Mouse (Mus musculus): ENCODE measurements at regions not wholly inside any gene's neighbourhood (a gene's known extent, or its start where the extent isn't known, plus 50 kb on each side); places are given as distances from the start of the nearest gene placed in this dataset.
A peak's percentile ranks its signal among the peaks of the same experiment; 100 is the strongest.

DNA sequence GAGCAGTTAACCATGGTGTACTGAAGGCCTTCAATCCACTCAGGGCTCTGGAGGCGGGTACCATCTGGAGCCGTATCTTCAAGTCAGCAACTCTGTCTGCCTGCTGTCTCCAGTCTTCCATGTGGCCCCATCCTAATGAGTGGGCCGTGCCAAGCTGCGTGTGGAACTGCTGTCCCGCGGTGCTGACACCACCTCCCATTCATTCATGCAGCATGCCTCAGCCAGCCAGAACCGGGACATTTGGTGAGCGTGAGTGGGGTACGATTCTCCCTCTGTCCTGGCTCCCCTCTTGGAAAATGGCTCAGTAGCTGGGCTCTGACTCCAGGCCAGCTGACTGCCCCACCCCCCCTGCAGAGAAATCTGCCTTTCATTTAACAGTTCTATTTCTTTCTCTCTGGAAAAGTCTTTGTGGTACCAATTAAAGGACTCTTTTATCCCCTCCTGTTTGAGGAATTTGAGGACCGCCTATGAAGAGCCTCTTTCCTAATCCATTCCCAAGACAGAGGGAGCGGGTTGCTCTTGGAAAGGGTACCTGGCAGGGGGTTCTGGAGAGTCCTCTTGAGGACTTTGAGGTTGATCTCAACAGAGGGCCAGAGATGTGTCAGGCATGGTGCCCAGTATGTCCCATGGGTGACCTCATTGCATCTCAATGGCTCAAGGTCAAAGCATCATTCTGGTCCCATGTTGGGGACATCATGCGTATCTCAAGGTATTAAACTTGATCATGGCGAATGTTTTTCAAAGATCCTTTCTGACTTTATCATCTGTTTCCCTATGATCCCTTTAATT, 55.5 kb upstream of the Brd7 start:
- peak; percentile 54 to 86 for DNase-seq (ENCODE audit: low spot score in 2 of 2)
- intact Hi-C loops (cut with DNase I) = loop anchor here (5.0 kb wide), 1 partner anchor 160 kb away; no protein-coding TSS in a partner anchor

DNA sequence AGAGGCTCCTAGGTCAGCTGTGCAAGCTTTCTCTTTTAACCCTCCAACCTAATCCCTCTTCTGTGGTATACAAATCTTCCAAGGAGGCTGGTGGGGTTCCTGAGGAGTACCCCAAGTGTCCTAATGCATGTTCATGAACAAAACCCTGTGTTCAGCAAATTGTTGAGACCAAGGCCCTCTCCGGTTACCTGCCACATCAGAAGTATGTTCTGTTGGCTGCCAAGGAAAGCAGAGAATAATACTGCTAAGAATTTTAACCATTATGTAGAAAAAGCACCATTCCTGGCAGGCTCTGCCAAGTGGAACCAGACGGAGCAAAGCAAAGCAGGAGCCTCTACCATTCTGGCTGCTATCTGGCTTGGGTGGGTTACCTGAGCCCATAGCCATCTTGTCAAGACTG, 61.3 kb upstream of the Brd7 start:
- intact Hi-C loops (cut with DNase I) = no loop called here
- no peak for DNase-seq (ENCODE audit: low spot score in 2 of 2)

DNA sequence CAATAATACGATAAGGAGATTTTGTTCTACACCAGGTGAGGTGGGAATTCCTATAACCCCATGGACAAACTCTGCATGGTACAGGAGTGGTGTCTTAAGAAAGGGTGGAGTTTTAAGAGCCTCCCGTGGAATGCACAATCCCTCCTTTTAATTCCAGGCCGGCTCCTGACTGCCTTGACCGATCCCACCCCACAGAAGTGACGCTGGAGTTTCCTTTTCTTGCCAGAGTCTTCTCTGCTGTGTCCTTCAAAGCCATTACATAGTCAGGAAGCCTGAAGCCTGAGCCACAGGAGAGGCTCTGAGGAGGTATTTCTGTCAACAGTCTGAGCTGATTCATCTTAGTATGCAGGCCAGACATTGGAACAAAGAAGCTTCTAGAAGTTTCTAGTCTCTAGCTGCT, 66.6 kb upstream of the Brd7 start:
- DNase-seq (ENCODE audit: low spot score in 2 of 2) = no peak
- intact Hi-C loops (cut with DNase I) = no loop called here

DNA sequence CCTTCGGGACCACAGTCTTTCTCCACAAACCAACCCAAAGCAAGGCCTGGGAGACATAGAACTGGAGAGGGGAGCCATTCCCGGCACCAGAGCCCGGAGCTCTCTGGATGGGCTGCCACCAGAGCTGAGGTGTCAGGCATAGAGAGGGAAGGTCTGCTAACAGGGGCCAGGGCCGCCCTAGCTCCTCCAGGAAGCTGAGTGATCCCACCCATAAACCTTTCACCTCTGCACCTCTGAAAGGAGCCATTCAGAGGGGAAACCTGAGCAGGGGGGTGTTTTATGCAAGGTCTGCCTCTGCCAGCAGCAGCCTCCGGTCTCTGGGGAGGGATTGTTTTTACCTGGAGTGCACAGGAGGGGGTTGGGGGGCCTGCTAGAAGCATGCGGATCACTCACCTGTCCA, 69.4 kb upstream of the Brd7 start:
- no peak for DNase-seq (ENCODE audit: low spot score in 2 of 2)
- intact Hi-C loops (cut with DNase I) = no loop called here

DNA sequence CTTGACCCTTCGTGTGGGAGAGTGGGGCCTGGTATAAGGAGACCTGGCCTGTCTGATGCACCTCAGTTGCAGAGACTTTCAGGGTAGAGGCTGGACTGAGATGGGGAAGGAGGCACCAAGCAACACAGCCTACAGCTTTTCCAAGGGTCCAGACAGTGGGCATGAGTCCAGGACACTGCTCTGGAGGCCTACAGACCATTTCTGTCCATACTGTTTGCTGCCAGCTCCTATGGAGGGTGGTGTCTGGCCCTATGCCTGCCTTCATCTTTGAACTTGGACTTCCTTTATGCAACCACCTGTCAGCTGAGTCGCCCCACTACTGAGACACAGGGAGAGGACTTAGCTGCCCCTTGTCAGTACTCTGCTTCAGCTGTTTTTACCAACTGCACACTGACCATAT, 73.7 kb upstream of the Brd7 start:
- intact Hi-C loops (cut with DNase I) = no loop called here

DNA sequence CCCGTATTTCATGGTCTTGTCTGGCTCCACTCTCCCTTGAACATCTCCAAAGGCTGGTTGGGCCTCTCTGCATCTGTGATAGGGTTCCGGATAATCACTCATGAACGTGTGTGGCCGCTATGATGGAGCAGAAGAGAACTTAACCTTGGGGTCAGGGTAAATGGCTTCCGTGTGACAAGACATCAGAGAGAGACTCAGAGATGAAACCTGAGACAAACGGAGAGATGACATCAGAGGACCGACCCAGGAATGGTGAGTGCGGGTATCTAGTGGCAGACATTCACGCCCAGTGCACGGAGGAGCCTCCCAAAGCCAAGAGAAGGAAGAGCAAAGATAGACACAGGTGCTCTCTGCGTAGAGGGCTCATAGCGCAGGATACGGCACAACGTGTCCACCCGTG, 78.2 kb upstream of the Brd7 start:
- DNase-seq (ENCODE audit: low spot score in 2 of 2) = no peak

More for the DNA sequence above, 73.7 kb upstream of the Brd7 start:
- no peak for DNase-seq (ENCODE audit: low spot score in 2 of 2)

DNA sequence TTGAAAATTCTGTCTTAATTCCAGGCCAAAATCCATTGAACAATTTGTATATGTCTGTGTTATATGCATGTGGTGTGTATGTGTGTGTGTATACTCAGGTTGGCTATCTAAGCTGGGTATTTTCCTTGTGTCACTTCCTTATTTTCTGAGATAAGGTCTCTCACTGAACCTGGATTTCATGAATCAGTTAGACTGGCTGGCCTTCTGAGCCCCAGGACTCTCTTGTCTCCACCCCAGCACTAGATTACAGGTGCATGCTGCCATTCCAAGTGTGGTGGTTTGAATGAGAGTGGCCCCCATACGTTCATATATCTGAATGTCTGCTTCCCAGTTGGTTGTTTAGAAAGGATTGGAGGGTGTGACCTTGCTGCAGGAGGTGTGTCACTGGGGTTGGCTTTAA, 77.8 kb upstream of the Nkd1 start:
- DNase-seq (ENCODE audit: low spot score in 2 of 2) = no peak
- intact Hi-C loops (cut with DNase I) = no loop called here

More for the DNA sequence above, 78.2 kb upstream of the Brd7 start:
- intact Hi-C loops (cut with DNase I) = no loop called here

DNA sequence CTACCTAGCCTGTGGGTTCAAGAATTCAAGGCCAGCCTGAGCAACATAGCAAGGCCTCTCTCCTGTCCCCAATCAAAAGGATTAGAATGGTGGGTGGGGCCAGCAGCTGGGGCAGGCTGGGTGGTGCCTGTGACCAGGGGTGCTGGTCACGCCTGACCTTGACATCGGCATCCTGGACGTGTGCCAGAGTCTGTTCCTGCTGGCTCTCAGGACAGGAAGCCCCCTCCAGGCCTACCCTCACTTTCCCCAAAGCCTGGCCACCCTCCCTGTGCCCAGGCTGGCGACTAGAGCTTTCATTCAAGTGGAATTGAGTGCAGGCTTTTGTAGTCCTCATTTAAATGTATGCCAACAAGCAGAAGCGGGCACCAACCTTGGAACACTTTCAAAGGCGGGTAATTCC, 73.7 kb upstream of the Nkd1 start:
- intact Hi-C loops (cut with DNase I) = no loop called here
- peak in 1 of 2 experiments; percentile 24 for DNase-seq (ENCODE audit: low spot score in 2 of 2)

DNA sequence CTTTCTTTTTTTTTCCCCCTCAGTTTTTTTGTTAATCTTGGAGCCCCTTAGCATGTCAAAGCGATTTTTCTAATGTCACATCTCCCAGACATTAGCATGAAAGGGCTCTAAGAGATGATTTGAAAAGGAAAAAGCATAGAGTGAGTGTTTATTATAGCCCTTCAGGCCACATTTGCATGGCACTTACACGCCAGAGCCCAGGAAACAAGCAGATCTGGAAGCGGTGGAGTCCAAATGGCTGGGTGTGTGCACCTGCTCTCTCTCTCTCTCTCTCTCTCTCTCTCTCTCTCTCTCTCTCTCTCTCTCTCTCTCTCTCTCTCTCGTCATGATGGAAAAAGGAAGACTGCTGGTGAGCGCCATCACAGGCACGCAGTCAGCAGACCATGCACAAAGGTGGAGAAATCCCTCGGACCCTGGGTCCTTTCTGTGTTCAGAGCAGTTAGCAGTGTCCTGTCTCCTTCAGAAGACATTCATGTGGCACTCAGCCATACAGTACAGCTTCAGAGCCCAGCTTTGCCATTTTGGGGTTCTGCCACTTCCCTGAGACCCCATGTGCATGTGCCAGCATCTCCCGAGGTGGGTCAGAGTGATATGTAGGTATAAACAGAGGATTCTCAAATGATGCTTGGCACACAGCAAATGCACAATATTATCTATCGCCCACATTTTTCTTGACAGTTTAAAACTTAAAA, 73.2 kb upstream of the Nkd1 start:
- intact Hi-C loops (cut with DNase I) = no loop called here
- DNase-seq (ENCODE audit: low spot score in 2 of 2) = no peak

DNA sequence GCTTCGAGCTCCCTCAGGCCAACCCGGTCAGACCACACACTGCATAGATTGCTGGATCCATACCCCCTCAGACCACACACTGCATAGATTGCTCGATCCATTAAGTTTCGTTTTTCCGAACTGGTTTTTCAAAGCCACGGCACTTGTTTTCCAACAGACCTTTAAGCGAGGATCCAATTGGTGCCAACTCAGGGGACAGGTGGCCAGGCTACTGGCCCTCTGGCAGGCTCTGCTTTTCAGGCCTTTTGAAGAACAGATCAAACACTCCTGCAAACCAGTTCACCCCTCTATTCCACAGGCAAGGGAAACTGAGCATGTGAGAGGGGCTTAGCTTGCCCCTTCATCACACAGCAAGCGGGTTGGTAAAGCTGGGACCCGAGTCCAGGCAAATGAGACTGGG, 72.2 kb upstream of the Nkd1 start:
- intact Hi-C loops (cut with DNase I) = no loop called here
- no peak for DNase-seq (ENCODE audit: low spot score in 2 of 2)

DNA sequence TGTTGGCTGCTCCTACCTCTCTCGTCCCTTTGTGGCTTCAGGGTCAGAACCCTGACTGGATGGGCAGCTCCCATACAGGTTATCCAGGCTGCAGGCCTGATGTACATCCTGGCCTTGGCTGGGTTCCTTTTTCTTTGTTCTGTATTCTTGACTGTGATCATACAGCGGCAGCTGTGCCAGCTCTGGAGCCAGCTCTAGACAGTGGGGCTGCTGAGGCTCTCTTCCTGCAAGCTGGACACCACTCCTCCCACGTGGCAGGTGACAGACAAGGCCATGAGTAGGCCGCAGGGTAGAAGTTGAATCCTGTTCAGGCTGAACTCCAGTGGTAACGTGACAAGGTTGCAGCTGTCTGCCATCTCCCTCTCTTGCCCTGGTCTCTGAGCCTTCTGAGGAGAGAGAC, 71.6 kb upstream of the Nkd1 start:
- DNase-seq (ENCODE audit: low spot score in 2 of 2) = no peak
- intact Hi-C loops (cut with DNase I) = no loop called here

DNA sequence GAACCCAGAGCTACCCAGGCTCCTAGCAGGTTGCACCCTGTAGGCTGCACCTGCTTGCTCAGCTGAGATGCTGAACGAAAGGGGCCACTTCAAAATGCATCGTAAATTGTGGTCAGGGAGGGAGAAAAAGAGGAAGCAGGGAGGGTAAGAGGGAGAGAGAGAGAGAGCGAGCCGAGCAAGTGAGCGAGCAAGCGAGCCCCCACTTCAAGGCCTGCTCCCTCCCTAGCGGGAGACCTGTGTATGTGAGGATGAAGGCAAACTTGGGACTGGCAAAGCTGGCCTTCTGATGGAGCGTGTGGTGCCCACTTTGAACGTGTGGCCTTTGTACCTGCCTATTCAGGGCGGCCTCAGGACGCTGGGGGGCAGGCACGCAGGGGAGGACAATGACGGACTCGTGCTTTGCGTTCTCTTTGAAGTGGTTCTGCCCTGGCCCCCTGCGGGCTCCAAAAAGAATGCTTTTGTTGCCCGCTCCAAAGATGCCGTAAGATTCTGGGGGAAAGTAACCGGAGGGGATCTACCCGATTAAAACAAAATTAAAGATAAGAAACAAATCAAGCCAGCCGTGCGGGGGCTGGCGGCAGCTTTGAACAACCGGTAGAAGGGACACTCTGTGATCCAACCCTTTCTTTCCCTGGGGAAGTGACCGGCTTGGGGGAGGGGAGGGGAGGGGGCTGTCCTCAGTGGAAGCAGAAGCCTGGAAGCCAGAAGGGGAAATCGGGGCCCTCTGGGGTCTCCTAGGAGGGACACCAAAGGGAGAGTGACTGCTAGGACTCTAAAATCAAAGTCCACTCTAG, 70.1 kb upstream of the Nkd1 start:
- DNase-seq (ENCODE audit: low spot score in 2 of 2) = no peak

DNA sequence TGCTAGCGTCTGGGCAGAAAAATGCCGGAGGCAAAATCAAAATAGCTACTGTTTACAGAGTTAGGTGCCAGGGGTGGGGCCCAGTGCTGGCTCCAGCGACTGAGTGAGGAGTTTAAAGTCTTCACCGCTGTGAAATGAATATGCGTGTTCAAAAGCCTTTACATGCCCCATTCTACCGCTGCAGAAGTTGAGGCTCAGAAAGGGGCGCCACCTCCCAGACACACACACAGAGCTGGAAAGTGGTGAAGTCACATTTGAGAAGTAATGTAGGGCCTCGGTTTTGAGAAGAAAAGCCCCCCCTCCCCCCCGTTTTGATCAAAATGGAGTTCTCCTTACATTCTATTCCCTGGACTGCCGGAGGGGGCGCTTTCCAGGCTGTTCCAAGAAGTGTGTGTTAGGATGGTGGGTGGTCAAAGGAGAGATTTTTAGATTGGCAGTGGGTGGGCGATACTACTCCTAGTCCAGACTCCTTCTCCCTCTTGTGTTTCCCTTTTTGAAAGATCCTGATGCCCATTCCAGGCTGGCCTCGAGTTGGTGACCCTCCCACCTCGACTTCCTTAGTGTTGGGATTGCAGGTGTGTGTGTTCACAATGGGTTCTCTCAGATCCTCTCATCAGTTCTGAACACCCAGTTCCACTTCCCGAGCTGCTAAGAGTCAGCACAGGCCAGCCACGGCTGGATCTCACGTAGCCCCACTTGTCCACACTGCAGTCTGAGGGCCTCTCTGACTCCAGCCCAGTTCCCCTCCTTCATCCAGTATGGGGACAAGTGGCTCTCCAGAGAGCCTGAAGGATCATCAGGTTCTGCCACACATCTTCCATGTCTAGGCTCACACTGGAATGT, 69.3 kb upstream of the Nkd1 start:
- intact Hi-C loops (cut with DNase I) = loop anchor here (5.0 kb wide), 1 partner anchor 170 kb away; no protein-coding TSS in a partner anchor
- no peak for DNase-seq (ENCODE audit: low spot score in 2 of 2)

More for the DNA sequence above, 70.1 kb upstream of the Nkd1 start:
- intact Hi-C loops (cut with DNase I) = loop anchor here (5.0 kb wide), 1 partner anchor 171 kb away; no protein-coding TSS in a partner anchor

DNA sequence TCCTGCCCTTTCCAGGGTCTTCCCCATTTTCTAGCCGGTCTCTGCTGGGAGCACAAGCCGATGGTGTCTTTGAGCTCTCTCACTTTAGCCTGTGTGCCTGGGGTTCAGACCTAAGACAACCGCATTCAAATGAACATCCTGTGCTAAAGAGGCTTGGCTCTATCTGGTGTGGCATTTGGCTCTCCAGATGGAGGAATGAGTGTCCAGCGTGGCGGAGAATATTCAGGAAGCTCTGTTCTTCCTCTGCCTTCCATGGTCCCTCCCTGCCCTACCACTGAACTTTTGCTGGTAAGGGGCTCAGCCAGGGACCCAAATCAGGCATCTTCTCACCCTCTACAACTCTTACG, 68.7 kb upstream of the Nkd1 start:
- no peak for DNase-seq (ENCODE audit: low spot score in 2 of 2)
- intact Hi-C loops (cut with DNase I) = loop anchor here (5.0 kb wide), 1 partner anchor 170 kb away; no protein-coding TSS in a partner anchor

DNA sequence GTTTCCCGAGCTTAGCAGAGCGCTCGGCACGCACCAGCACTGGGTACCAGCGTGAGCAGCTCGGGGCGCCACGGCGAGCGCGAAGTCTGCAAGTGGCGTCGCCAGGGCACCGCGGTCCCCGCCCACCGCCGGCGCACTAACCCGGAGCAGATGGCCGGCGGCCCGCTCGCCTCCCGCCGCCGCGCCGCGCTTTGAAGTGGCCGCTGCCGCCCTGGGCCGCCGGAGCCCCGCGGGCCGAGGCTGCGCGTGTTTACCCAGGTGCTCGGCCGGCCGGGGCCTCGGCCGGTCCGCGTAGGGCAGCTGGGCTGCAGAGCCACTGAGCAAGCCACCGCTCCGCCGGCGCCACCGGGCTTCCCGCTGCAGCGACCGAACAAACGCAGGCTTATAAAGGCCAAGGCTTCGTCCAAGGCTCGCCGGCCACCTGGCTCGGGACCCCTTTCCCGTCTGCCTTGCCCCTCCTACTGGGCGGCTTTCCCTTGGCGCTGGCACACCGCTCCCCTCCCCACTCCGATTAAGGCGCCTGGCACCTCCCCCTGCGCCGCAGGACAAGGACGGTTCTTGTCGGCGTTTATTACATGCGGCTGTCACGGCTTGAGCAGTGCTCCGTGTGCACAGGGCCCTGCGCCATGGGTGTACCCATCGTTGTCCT, 67.0 kb upstream of the Nkd1 start:
- intact Hi-C loops (cut with DNase I) = loop anchor here (2.0 to 5.0 kb wide), 2 partner anchors 67 to 168 kb away; partner anchors contain the start of gene Nkd1
- peak; percentile 37 to 48 for DNase-seq (ENCODE audit: low spot score in 2 of 2)

DNA sequence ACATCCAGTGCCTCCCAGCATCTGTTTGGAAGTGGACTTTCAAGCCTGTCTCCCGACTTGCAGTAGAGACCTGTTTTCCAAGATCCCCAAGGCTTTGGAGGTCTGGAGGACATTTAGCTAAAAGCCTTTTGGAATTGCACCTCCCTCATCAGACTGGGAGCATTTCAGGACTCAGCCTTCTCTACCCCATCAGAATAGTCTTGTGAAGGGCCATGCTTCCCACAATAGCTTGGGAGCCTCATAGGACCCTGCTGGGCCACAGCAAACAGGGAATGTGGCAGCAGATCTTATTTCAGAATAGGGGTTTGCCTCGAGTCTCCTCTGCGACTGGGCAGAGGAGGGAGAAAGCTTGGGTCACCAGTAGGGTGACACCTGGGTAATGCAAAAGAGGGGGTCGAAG, 66.2 kb upstream of the Nkd1 start:
- no peak for DNase-seq (ENCODE audit: low spot score in 2 of 2)
- intact Hi-C loops (cut with DNase I) = loop anchor here (2.0 to 5.0 kb wide), 2 partner anchors 66 to 167 kb away; partner anchors contain the start of gene Nkd1

DNA sequence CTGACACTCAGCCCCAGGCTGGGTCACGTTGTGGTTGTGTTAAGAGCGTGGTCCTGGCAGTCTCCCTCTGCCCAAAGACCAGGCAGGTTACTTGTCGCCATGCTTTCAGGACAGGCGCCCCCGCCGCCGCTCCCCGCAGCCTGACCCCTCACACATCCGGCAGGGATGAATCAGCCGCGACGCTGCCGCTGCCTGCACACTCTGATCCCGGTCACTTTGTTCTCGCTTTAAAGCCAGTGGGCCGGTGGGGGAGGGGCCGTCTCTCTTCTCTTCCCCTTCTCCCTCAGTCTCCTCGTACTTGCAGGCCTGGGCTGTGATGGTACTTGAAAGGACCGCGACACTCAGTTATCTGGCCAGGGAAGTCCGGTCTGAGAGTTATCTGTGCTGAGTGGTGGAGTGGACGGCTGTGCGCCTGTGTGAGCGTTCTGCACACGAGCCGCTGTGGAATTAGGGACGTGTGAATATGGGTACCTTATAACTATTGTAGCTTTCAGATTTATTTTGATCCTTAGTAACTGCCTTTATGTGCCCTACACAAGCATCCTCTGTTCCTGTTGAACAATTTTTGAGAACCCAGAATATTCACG, 65.6 kb upstream of the Nkd1 start:
- intact Hi-C loops (cut with DNase I) = loop anchor here (2.0 kb wide), 1 partner anchor 65 kb away; the partner anchor contains the start of gene Nkd1
- DNase-seq (ENCODE audit: low spot score in 2 of 2) = no peak

DNA sequence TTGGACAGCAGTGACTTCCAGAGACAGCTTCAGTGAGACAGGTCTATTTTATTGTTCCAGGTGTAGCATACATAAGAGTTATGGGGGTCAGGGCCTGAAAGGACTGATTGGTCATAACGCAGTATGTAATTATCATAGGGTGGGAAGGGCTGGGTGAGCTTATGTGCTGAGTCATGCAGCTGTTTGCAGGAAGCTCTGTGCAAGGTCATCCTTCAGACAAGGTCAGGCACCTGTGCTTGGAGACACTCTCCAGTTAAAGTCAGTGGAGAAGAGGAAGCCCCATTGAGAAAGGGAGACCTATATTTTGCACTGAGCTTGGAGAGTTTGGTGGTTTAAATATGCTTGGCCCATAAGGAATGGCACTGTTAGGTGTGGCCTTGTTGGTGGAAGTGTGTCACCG, 62.0 kb upstream of the Nkd1 start:
- intact Hi-C loops (cut with DNase I) = no loop called here
- DNase-seq (ENCODE audit: low spot score in 2 of 2) = no peak

Data from left cerebral cortex, postnatal 25 days (tissue).